Mouse (Mus musculus): ENCODE data around the gene Jak3.

Jak3 gene

GRCm38 (mm10) chr8:71665331-71666130 lies 10.6 kb upstream of the Jak3 start:
- DNase-seq: peak; percentile 62

DNA sequence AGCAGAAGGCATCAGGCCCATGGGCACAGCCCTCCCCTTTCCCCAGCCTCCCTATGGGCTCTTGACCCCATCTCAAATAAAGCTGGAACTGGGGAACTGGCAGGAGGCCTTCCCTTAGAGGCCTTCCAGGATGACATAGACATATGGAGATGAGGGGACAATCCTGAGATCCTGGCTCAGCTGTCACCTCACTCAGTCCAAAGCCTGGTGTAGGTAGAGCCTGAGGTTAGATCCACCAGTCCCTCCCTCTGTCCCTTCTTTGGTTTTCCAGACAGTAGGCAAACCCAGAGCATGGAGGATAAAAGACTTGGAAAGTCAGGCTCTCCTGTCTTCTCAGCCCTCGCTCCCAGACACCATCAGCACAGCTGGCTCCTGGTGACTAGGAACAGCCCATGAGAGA lies 9.2 kb upstream of the Jak3 start:
- DNase-seq: no peak

DNA sequence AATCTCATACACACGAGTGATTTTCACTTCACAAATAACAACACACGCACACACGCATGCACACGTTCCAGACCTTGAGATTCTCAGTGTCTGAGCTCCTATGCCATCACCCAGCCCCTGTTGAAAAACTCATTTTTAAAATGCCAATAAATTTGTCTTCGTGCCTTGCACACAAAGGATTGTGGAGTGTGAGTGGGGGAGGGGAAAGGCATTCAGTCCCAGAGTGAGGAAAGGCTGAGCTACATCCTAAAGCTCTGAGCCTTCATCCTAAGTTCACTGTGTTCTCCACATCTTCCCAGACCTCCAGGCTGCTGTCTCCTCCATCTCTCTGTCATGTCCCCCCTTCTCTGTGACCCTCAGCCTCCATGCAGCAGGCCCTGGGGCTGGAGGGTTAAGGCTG lies 8.8 kb upstream of the Jak3 start:
- no peak for DNase-seq

DNA sequence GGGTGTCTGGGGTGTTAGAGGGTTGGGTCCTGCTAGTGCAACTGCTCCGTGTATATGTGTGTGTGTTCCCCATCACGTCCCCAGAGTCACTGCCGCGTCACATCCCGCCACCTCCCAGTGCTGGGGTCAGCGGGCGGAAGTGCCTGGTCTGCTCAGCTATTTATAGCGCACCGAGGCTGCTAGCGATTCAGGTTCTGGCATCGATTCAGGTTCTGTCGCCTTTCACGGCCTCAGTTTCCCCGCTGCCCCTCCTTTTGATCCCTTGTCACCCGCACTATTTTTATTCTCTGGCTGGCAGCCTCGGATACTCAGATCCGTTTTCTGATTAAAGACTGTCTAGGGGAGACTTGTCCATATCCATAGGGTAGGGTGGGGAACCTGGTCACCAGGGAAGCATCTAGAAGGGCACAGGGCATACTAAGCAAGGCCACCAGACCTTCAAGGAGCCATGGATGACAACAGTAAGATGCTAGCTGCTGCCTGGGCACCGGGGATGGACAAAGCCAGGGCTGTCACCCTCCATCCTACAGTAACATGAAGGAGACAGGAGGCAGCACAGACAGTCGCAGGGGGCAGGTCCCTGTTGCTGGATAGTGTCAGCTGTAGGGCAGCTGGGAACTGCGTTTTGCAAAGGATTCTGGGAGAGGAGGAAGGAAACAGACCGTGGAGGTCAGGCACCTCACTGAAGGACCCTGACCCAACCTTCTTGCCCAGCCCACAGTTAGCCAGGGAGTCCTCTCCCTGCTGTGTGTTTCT lies 7.7 kb upstream of the Jak3 start:
- DNase-seq: peak; percentile 51

DNA sequence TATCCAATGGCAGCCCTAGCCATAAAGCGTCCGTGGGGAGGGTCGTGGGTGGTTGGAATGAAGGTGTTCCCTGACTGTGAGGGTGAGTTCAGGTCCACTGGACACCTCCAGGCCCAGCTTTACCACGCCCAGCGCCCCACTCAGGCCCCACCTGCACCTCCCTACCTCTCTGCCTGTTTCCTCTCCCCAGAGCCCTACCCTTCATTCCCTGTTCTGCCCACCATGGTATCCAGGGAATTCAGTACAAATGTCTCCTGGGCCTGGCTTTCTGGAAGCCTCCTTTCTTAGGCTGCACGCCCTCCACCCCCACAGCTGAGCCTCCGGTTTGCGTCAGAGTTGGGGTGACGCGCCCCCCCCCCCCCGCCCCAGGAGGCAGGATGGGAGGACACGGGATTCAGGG lies 5.9 kb upstream of the Jak3 start:
- no peak for DNase-seq

DNA sequence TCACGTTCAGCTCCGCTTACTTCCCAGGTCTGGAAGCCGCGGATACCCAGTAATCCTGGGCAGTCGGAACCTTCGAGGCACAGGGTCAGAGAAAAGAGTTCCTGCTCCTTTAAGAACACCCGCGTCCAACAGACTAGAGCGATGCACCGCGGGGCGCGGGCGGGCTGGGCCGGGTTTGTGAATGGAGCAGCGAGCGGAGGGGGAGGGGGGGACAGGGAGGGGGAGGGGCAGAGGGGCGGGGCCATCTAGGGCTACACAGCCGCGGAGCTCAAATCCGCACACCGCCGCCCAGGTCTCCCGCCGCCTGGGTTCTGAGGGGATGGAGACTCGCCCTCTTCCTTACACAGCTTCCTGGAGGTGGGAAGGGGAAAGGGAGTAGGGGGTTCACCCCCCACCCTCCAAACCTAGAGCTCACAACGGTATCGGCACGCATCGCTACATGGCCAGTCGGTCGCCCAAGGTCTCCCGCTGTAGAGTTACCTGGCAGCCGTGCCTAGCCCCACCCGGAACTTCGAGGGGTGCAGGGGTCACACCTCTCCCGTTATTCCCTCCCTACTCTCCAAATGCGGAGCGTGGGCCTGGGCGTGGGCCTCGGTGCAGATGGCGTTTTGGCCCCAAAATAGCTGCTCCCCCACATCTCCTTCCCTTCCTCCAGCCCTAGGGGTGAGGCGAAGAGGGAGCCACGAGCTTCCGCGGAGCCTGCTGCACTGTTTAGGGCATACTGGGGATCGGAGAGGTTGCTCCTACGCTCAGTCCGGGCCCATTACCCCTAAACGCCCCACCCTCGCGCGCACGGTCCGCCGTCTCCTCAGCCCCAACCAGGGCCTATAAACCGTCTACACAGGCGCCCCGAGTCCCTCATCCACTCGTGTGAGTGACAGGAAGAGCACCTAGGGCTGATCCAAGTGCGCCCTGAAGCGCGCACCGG lies 5.2 kb upstream of the Jak3 start:
- DNase-seq: peak; percentile 45

DNA sequence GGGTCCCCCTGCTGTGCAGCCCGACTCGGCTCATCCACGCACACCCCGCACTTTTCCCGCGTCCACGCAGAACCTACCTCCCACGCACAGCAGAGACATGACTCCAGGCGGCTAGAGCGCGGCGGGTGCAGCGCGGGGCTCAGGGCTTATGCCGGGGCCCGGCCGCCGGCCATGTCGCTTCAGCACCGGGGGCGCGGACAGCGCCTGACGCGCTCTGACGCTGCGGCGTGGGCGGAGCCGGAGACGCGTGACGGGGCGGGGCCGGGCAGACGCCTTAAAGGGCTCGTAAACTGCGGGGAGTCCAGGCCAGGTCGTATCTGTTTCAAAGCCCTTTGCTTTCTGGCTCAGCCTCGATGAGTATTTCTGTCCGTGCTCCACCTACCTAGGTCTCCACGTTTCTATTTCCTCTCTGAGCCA lies 4.5 kb upstream of the Jak3 start, which contains the start of gene Unc13a:
Gene Unc13a (minus strand): TSS at position 209 of the 417 bp plus-strand sequence.
- peak; percentile 93 for DNase-seq

DNA sequence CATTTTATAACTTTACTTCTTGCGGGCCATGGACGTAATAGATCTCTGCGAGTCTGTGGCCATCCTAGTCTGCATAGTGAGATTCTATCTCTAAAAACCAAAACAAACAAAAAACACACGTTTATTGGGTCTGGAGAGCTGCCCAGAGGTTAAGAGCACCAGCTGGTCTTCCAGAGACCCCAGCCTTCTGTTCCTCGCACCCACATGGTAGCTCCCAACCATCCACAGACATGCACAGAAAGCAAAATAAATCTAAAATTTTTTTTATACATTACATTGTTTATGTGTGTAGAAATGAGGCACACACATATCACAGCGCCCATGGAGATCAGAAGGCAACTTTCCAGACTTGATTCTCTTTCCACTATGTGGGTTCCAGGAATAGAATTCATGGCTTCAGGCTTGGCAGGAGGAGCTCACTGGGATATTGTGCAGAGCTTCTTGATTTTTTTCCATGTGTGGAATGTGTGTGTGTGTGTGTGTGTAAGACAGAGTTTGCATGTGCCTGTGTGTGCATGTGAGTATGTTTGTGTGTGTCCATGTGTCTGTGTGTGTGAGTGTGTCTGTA lies 3.8 kb upstream of the Jak3 start:
- no peak for DNase-seq

DNA sequence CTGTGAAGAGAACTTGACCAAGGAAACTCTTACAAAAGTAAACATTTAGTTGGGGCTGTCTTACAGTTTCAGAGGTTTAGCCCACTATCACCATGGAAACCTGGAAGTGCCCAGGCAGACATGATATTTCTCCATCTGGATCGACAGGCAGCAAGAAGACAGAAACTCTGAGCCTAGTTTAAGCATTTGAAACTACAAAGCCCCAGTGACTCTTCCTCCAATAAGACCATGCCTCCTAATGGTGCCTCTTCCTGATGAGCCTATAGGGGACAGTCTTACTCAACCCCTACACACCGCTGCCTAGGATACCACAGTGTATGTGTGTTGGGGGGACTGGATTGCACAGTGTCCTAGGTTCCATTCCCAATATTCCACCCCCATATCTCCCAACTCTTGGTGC lies 2.0 kb upstream of the Jak3 start:
- DNase-seq: no peak

DNA sequence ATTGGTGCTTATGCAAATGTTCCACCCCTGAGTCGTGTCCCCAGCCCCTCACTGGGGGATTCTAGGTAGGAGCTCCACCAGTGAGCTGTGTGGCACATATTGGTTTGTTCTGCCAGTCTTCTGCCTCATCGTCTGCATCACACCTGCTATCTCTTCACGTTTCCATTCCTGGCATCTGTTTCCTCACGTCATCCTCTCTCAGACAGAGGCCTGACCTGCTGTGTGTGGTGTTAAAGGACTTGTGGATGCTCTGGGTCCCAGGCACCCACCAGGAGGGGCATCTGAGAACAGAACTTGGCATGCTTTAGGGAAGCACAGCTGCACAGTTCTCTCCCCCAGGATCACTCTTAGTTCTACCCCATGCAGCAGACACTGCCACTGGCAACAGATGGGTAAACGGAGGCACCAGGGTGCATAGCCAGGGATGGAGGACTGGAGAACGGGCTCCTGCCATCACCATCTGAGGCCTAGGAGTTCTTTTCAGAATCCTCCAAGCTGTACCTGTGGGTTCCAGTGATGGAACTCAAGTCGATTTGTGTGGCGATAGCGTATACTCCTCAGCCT lies 558 bp upstream of the Jak3 start:
- no peak for DNase-seq

DNA sequence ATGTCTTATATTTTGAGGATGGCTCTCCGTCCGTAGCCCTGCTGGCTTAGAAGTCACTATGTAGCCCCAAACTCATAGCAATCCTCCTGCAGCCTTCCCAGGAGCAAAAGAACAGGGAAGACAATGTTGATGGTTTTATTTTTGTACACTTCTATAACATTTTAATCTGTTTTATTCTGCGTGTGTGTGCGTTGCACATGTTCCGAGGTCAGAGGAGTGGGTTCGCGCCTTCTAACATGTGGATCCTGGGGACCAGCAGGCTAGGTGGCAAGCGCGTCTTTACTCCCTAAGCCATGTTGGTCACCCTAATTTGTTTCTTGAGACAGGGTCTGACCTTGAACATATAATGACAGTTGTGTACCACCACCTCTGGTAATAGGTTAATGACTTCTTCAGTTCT lies 707 bp downstream of the Jak3 start:
- no peak for DNase-seq

- peak; percentile 47 for DNase-seq
Observed at GRCm38 (mm10) chr8:71677555-71677954, 1.5 kb downstream of the Jak3 start.

GRCm38 (mm10) chr8:71678216-71678615 lies 2.1 kb downstream of the Jak3 start:
- DNase-seq: no peak

DNA sequence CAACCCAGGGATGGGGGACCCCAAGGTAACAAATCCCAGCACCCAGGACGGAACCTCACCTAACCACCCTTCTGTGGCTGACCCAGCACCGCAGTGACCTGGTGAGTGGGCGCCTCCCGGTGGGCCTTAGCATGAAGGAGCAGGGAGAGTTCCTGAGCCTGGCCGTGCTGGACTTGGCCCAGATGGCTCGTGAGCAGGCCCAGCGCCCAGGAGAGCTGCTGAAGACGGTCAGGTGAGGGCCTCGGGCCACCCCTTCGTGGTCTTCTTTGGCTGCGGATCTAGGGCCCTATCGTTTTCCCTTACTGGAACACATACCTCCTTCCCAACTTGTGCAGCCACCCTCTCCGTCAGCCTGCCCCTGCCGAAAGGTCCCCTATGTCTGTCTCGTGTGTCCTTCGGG lies 3.0 kb downstream of the Jak3 start:
- no peak for DNase-seq

GRCm38 (mm10) chr8:71679550-71680168 lies 3.6 kb downstream of the Jak3 start:
- no peak for DNase-seq

DNA sequence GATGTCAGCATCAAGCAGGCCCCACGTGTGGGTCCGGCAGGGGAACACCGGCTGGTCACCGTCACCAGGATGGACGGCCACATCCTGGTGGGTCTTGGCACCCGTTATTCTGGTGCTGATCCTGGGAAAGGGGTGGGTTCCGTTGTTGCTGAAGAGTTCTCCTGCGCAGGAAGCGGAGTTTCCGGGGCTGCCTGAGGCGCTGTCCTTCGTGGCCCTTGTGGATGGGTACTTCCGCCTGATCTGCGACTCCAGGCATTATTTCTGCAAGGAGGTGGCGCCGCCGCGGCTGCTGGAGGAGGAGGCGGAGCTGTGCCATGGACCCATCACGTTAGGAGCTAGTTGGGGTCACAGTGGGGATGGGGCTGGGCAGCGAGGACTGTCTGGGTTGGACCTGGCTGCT lies 4.4 kb downstream of the Jak3 start:
- no peak for DNase-seq

GRCm38 (mm10) chr8:71681369-71681915 lies 5.3 kb downstream of the Jak3 start:
- DNase-seq: no peak

DNA sequence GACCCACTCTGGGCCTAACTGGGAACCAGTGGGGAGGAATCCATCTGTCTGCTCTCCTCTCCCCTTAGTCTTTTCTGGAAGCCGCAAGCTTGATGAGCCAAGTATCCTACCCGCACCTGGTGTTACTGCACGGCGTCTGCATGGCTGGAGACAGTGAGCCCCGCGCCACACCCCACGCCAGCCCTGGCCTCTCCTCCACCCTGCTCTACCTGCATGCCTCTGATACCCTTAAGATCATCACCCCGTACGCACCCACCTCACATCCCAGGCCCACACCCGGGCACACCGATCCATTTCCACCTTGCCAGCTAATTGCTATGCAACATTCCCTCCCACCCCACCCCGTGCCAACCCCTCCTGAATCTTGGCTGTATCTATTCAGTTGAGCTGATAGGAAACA lies 6.7 kb downstream of the Jak3 start:
- DNase-seq: no peak

- DNase-seq: no peak
Observed at GRCm38 (mm10) chr8:71684701-71685100, 8.6 kb downstream of the Jak3 start.

DNA sequence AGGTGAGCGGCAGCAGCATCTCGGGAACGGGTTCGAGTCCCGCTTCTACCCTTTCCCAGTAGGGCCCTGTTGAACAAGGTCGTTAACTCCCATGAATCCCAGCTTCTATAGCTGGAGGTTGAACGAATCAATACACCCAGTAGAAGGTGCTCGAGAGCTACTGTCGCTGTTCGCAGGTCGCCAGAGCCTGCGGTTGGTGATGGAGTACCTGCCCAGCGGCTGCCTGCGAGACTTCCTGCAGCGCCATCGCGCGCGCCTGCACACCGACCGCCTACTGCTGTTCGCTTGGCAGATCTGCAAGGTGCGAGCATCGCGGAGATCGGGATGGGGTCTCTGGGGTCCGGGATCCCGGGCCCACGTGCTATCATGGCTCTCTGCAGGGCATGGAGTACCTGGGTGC lies 9.5 kb downstream of the Jak3 start:
- no peak for DNase-seq

DNA sequence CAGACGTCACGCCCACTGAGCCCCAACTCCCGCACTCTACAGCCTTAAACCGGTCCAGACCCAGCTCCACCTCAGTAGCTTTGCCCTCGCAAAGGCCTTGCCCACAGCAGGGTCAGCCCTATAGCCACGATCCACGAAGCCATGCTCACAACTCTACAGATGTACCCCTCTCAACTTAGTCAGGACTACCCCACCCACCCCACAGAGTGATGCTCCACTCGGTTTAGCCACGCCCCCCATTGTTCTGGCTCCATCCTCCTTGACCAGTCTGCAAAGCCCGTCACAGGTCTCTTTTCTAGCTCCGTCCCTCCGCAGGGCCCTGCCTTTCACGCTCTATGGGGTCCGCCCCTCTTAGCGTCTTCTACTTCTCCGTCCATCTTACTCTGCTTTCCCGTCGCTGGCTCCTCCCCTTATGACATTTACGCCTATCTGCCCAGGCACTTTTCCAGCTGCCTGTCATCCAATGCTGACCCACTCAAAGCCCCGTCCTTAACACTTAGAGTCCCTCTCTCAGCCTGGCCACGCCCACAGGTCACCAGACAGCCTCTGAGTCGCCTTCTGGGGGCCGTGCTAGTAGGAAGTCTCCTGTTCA lies 10.1 kb downstream of the Jak3 start:
- DNase-seq: no peak
